9 mouse cellular contexts compared by ENCODE assay signal in genomic region chr7:45368178-45368577, GRCm38 (mm10). TPM values are rescaled to one million over a fixed set of nuclear protein-coding genes. Genes with fewer than 3 reads are reported as not detected.
DNase-seq lines count a peak whose midpoint lies in the region; ATAC-seq and TF ChIP-seq lines count a peak whose summit lies in the region.
"Had no signal": no experiment of that assay in that cellular context is flagged by ENCODE, and none has a peak within 500 bp of the region (broad histone marks: within the 10 kb centered on the region; RNA-seq: fewer than 3 reads in every experiment).

No protein-coding gene starts in this region.

- no peak for DNase-seq in layer of hippocampus, adult 2 months (ENCODE audit: low spot score in 2 of 2)
- no peak for DNase-seq in layer of hippocampus, adult 9-10 months (ENCODE audit: low spot score)
- DNase-seq in embryonic facial prominence, embryonic 10.5 days (ENCODE audit: low spot score) = no peak
- no peak for DNase-seq in urinary bladder, adult 2 months (ENCODE audit: low spot score)
- no peak for DNase-seq in thymus, postnatal 14 days
- DNase-seq: lung, adult 18-20 months had no signal

- ATAC-seq in intestine, embryonic 15.5 days = no peak
- ATAC-seq in neural tube, embryonic 12.5 days (ENCODE audit: low FRiP score, low read depth) = no peak
- no peak for ATAC-seq in CD4-positive, CD25-positive, alpha-beta regulatory T cell, adult 4 months

- H3K27ac ChIP-seq in layer of hippocampus, adult 2 months = peak overlapping the region; percentile 96
- H3K27ac ChIP-seq in embryonic facial prominence, embryonic 10.5 days (replicated peaks) = no peak overlapping the region
- H3K27ac ChIP-seq in intestine, embryonic 15.5 days = no peak overlapping the region
- H3K27ac ChIP-seq in neural tube, embryonic 12.5 days = no peak overlapping the region

- H3K9ac ChIP-seq in intestine, embryonic 15.5 days = 0 out of 2 replicates have a peak overlapping the region, but pooled peaks have one; percentile 29
- peak overlapping the region; percentile 71 for H3K9ac ChIP-seq in neural tube, embryonic 12.5 days

- TF ChIP-seq CTCF in layer of hippocampus, adult 2 months (conservative IDR thresholded peaks at IDR 0.05) = no peak

- 77% methylated on average over 15 of the region's 15 CpGs for WGBS in embryonic facial prominence, embryonic 10.5 days
- WGBS in intestine, embryonic 15.5 days = 84% methylated on average over 15 of the region's 15 CpGs
- 80% methylated on average over 15 of the region's 15 CpGs for WGBS in neural tube, embryonic 12.5 days

- H3K9me3 ChIP-seq in embryonic facial prominence, embryonic 10.5 days = no peaks in the 10 kb centered on the region
- H3K9me3 ChIP-seq in intestine, embryonic 15.5 days = no peaks in the 10 kb centered on the region
- no peaks in the 10 kb centered on the region for H3K9me3 ChIP-seq in neural tube, embryonic 12.5 days

- peaks cover 19% of the 10 kb centered on the region for H3K36me3 ChIP-seq in embryonic facial prominence, embryonic 10.5 days (replicated peaks)
- peaks cover 7% of the 10 kb centered on the region; the same call in 1 of the 2 replicates for H3K36me3 ChIP-seq in intestine, embryonic 15.5 days
- peaks cover 9% of the 10 kb centered on the region for H3K36me3 ChIP-seq in neural tube, embryonic 12.5 days

- peaks cover 46% of the 10 kb centered on the region for H3K4me1 ChIP-seq in embryonic facial prominence, embryonic 10.5 days
- peaks cover 24% of the 10 kb centered on the region for H3K4me1 ChIP-seq in intestine, embryonic 15.5 days (replicated peaks)
- peaks cover 33% of the 10 kb centered on the region for H3K4me1 ChIP-seq in neural tube, embryonic 12.5 days

- peaks cover 67% of the 10 kb centered on the region for H3K27me3 ChIP-seq in embryonic facial prominence, embryonic 10.5 days (replicated peaks; ENCODE audit: low read depth, poor library complexity, severe bottlenecking)
- H3K27me3 ChIP-seq in intestine, embryonic 15.5 days (replicated peaks) = peaks cover 28% of the 10 kb centered on the region
- H3K27me3 ChIP-seq in neural tube, embryonic 12.5 days (replicated peaks) = peaks cover 40% of the 10 kb centered on the region

- H3K4me2 ChIP-seq in intestine, embryonic 15.5 days (replicated peaks) = peak overlapping the region; percentile 99
- peak overlapping the region; percentile 83 for H3K4me2 ChIP-seq in neural tube, embryonic 12.5 days (replicated peaks)

- H3K4me3 ChIP-seq in layer of hippocampus, adult 2 months = peak overlapping the region; percentile 88
- H3K4me3 ChIP-seq in embryonic facial prominence, embryonic 10.5 days = peak overlapping the region; percentile 70
- H3K4me3 ChIP-seq in intestine, embryonic 15.5 days (replicated peaks) = peak overlapping the region; percentile 59; the same call in 1 of the 2 replicates
- peak overlapping the region; percentile 76 for H3K4me3 ChIP-seq in neural tube, embryonic 12.5 days

RNA-seq across cellular contexts. Expression of gene Ppfia3, which starts 1.4 kb away (rescaled TPM):
- total RNA-seq in layer of hippocampus, adult 2 months (2021) = 100 to 1,000 TPM; 133 to 138 TPM
- polyA plus RNA-seq in embryonic facial prominence, embryonic 10.5 days (2016; fragmentation: Nextera tagmentation; extraction: Ambion mirVana) = 5.8 and 7.1 TPM in 2 replicates
- 5.6 and 6.9 TPM in 2 replicates for polyA plus RNA-seq in intestine, embryonic 15.5 days (2015; fragmentation: Nextera tagmentation; extraction: Ambion mirVana)
- 17.1 and 18.1 TPM in 2 replicates for polyA plus RNA-seq in neural tube, embryonic 12.5 days (2016; fragmentation: Nextera tagmentation; extraction: Ambion mirVana)
- 1.4 and 1.9 TPM in 2 replicates for polyA plus RNA-seq in urinary bladder, adult 2 months (2012; rRNA removed)
- polyA plus RNA-seq in CD4-positive, CD25-positive, alpha-beta regulatory T cell, adult 4 months (2017; shearing (Covaris generic)) = not detected

RNA-seq across cellular contexts. Expression of gene Lin7b, which starts 2.2 kb away (rescaled TPM):
- 100 to 1,000 TPM; 138 to 146 TPM for total RNA-seq in layer of hippocampus, adult 2 months (2021)
- 0.24 and 1.2 TPM in 2 replicates for polyA plus RNA-seq in embryonic facial prominence, embryonic 10.5 days (2016; fragmentation: Nextera tagmentation; extraction: Ambion mirVana)
- 1.9 and 2.4 TPM in 2 replicates for polyA plus RNA-seq in intestine, embryonic 15.5 days (2015; fragmentation: Nextera tagmentation; extraction: Ambion mirVana)
- polyA plus RNA-seq in neural tube, embryonic 12.5 days (2016; fragmentation: Nextera tagmentation; extraction: Ambion mirVana) = 3.5 TPM in 2 replicates
- polyA plus RNA-seq in urinary bladder, adult 2 months (2012; rRNA removed) = 19.2 and 21.0 TPM in 2 replicates
- polyA plus RNA-seq in CD4-positive, CD25-positive, alpha-beta regulatory T cell, adult 4 months (2017; shearing (Covaris generic)) = not detected

RNA-seq across cellular contexts. Expression of gene Snrnp70, which starts 27.4 kb away (rescaled TPM):
- 100 to 1,000 TPM; 456 to 514 TPM for total RNA-seq in layer of hippocampus, adult 2 months (2021)
- 285 and 287 TPM in 2 replicates for polyA plus RNA-seq in embryonic facial prominence, embryonic 10.5 days (2016; fragmentation: Nextera tagmentation; extraction: Ambion mirVana)
- polyA plus RNA-seq in intestine, embryonic 15.5 days (2015; fragmentation: Nextera tagmentation; extraction: Ambion mirVana) = 195 and 200 TPM in 2 replicates
- 269 and 286 TPM in 2 replicates for polyA plus RNA-seq in neural tube, embryonic 12.5 days (2016; fragmentation: Nextera tagmentation; extraction: Ambion mirVana)
- 364 and 412 TPM in 2 replicates for polyA plus RNA-seq in urinary bladder, adult 2 months (2012; rRNA removed)
- polyA plus RNA-seq in CD4-positive, CD25-positive, alpha-beta regulatory T cell, adult 4 months (2017; shearing (Covaris generic)) = 100 to 1,000 TPM in 1 of 2 experiments, 10 to 100 TPM in 1; 82.1 to 130 TPM

RNA-seq across cellular contexts. Expression of gene Hrc, which starts 33.1 kb away (rescaled TPM):
- under 1 TPM; 0.22 to 0.33 TPM for total RNA-seq in layer of hippocampus, adult 2 months (2021)
- 0.31 and 0.64 TPM in 2 replicates for polyA plus RNA-seq in embryonic facial prominence, embryonic 10.5 days (2016; fragmentation: Nextera tagmentation; extraction: Ambion mirVana)
- 0.97 and 1.2 TPM in 2 replicates for polyA plus RNA-seq in intestine, embryonic 15.5 days (2015; fragmentation: Nextera tagmentation; extraction: Ambion mirVana)
- polyA plus RNA-seq in neural tube, embryonic 12.5 days (2016; fragmentation: Nextera tagmentation; extraction: Ambion mirVana) = 0.46 and 0.77 TPM in 2 replicates
- polyA plus RNA-seq in urinary bladder, adult 2 months (2012; rRNA removed) = 0.59 and 1.1 TPM in 2 replicates
- polyA plus RNA-seq in CD4-positive, CD25-positive, alpha-beta regulatory T cell, adult 4 months (2017; shearing (Covaris generic)) = not detected

RNA-seq across cellular contexts. Expression of gene Trpm4, which starts 34.6 kb away (rescaled TPM):
- 10 to 100 TPM; 12.8 to 16.5 TPM for total RNA-seq in layer of hippocampus, adult 2 months (2021)
- polyA plus RNA-seq in embryonic facial prominence, embryonic 10.5 days (2016; fragmentation: Nextera tagmentation; extraction: Ambion mirVana) = 10.6 and 11.3 TPM in 2 replicates
- polyA plus RNA-seq in intestine, embryonic 15.5 days (2015; fragmentation: Nextera tagmentation; extraction: Ambion mirVana) = 20.4 and 29.1 TPM in 2 replicates
- polyA plus RNA-seq in neural tube, embryonic 12.5 days (2016; fragmentation: Nextera tagmentation; extraction: Ambion mirVana) = 9.6 and 11.0 TPM in 2 replicates
- 33.6 and 39.8 TPM in 2 replicates for polyA plus RNA-seq in urinary bladder, adult 2 months (2012; rRNA removed)
- polyA plus RNA-seq in CD4-positive, CD25-positive, alpha-beta regulatory T cell, adult 4 months (2017; shearing (Covaris generic)) = 10 to 100 TPM; 11.7 to 15.9 TPM
